Mouse (Mus musculus) midbrain, embryonic 14.5 days (tissue): Measurements from ENCODE around the gene Kif16b. TPM values are rescaled to one million over a fixed set of nuclear protein-coding genes. Genes with fewer than 3 reads are reported as not detected.

Experiments used
- ATAC-seq: fragments of 200-750 bp; cut with Nextera tagmentation; 2 replicates; pipeline ENCODE4 v1.8.0; 2017; ENCODE audit warnings: moderate number of reproducible peaks, moderate library complexity; ENCODE audit not compliant: low FRiP score, low TSS enrichment
- DNase-seq: peaks from one replicate; pipeline ENCODE4 v3.0.0-alpha.2; 2015
- H3K27ac ChIP-seq: fragments of 300-500 bp; sonication (generic); replicated peaks from 2 replicates; pipeline ENCODE4 v1.5.1; 2014; ENCODE audit warnings: mild to moderate bottlenecking, low read depth, low read length, moderate library complexity
- H3K27me3 ChIP-seq: fragments of 300-500 bp; sonication (generic); 2 replicates; pipeline ENCODE4 v1.6.1; 2014; ENCODE audit warnings: low read length, control low read depth, mixed read lengths; ENCODE audit not compliant: control insufficient read depth, insufficient read depth
- H3K36me3 ChIP-seq: fragments of 300-500 bp; sonication (generic); 2 replicates; pipeline ENCODE4 v1.6.1; 2014; ENCODE audit warnings: low read length, control low read depth; ENCODE audit not compliant: control insufficient read depth, insufficient read depth
- H3K4me1 ChIP-seq: fragments of 300-500 bp; sonication (generic); 2 replicates; pipeline ENCODE4 v1.6.1; 2014; ENCODE audit warnings: mild to moderate bottlenecking, antibody characterized with exemption, low read length, control low read depth; ENCODE audit not compliant: control insufficient read depth, insufficient read depth
- H3K4me2 ChIP-seq: fragments of 300-500 bp; sonication (generic); 2 replicates; pipeline ENCODE4 v1.6.1; 2014; ENCODE audit warnings: mild to moderate bottlenecking, low read length, moderate library complexity
- H3K4me3 ChIP-seq: fragments of 300-500 bp; sonication (generic); replicated peaks from 2 replicates; pipeline ENCODE4 v1.5.1; 2014; ENCODE audit warnings: low read depth, low read length
- H3K9ac ChIP-seq: fragments of 300-500 bp; sonication (generic); replicated peaks from 2 replicates; pipeline ENCODE4 v1.6.1; 2014; ENCODE audit warnings: mild to moderate bottlenecking, low read length, moderate library complexity
- H3K9me3 ChIP-seq: fragments of 300-500 bp; sonication (generic); 2 replicates; pipeline ENCODE4 v1.6.1; 2016; ENCODE audit warnings: low read length, control low read depth, mixed read lengths; ENCODE audit not compliant: control insufficient read depth
- WGBS: fragments of 180-500 bp; shearing (Covaris S2); extraction: QIAGEN DNeasy Blood & Tissue Kit; methylation state at CpG from one replicate; pipeline ENCODE4 v1.1.7; 2014; 5-methylcytosine and 5-hydroxymethylcytosine counted together
- polyA plus RNA-seq: library from polyadenylated mRNA; unstranded; fragments of >200 nt; fragmentation: Nextera tagmentation; extraction: Ambion mirVana; gene quantifications from 2 replicates; pipeline ENCODE4 v1.2.1, GENCODE M21; 2014

Kif16b gene
- polyA plus RNA-seq, 1 experiment from 2014 or later, result 4.1 TPM

DNA sequence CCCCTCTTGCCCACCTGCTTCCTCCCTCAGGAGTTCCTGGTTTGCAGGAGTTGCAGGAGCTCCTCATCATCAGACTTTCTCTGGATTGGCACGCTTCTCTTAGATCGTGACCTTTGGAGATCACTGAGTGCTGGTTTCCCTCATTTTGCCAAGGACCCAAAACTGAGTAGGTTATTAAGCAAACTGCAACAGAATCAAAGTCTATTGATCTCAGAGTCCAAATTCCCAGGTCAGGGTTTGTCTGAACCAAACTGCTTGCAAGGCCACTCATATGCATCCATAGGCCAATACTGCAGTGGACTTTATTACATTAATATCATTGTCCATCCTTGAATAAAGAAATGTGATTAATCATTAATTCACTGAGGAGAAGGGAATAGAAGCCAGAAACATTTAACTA lies 211.8 kb downstream of the Kif16b start:
- no peaks in the 10 kb centered on the region for H3K36me3 ChIP-seq
- H3K27ac ChIP-seq, result no peak overlapping the region
- no peak for ATAC-seq
- no peak overlapping the region for H3K9ac ChIP-seq
- H3K4me3 ChIP-seq, result no peak overlapping the region
- H3K4me1 ChIP-seq, result no peaks in the 10 kb centered on the region
- 90% methylated on average over 2 of the region's 2 CpGs for WGBS
- H3K4me2 ChIP-seq, result no peak overlapping the region
- no peak for DNase-seq
- H3K9me3 ChIP-seq, result no peaks in the 10 kb centered on the region
- H3K27me3 ChIP-seq, result no peaks in the 10 kb centered on the region

DNA sequence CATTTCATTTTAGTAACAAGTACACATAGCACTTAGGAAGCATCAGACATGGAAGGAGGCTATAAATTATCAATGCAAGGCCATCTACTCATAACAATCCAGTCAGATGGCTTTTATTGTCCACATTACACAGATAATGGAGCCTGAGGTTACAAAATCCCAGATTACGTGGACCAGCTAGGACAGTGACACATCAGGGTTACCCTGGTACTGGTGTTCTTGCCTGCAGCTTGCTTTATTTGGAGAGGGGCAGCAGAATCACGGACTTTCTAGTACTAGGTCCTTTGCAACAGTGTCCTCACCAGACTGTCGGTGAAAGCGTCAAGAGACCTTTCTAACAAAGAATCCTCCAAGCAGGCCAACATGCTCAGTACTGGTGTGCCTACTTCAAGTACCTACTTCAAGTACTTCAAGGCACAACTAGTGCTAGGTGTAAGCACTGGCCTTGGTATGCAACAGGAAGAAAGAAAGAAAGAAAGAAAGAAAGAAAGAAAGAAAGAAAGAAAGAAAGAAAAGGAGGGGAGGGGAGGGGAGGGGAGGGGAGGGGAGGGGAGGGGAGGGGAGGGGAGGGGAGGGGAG lies 213.3 kb downstream of the Kif16b start:
- Histone ChIP-seq H3K9ac (no peak overlapping the region), H3K4me3 (no peak overlapping the region), H3K4me1 (no peaks in the 10 kb centered on the region), H3K9me3 (no peaks in the 10 kb centered on the region), H3K27me3 (no peaks in the 10 kb centered on the region), H3K4me2 (no peak overlapping the region), H3K27ac (no peak overlapping the region), H3K36me3 (no peaks in the 10 kb centered on the region)
- 89% methylated on average over 4 of the region's 4 CpGs for WGBS
- DNase-seq, result no peak
- ATAC-seq, result no peak

- 84% methylated on average over 5 of the region's 5 CpGs for whole genome bisulfite sequencing
- ATAC-seq, result no peak
- Histone ChIP-seq H3K27ac (no peak overlapping the region), H3K9me3 (no peaks in the 10 kb centered on the region), H3K4me3 (no peak overlapping the region), H3K4me1 (no peaks in the 10 kb centered on the region), H3K4me2 (no peak overlapping the region), H3K27me3 (no peaks in the 10 kb centered on the region), H3K9ac (no peak overlapping the region), H3K36me3 (no peaks in the 10 kb centered on the region)
- DNase-seq, result no peak
These were observed 218.2 kb downstream of the Kif16b start for GRCm38 (mm10) chr2:142682965-142683709.

DNA sequence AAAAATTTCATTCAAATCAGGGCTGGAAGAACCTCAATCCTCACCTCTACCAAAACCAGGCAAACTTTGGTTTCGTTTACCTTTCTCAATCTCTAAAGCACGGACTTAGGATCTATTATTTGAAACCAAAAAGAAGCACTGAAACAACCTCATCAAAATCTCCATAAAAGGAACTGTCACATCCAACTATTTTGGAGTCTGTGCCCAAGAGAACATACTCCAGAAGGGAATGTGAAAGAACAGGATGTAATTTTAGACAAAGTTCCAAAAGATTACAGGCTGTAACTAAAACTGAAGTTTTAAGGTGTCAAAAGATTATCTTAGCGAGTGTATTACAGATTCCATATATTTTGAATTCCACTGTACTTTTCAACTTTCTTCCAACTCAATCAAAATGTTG lies 232.9 kb downstream of the Kif16b start:
- no peaks in the 10 kb centered on the region for H3K27me3 ChIP-seq
- H3K4me1 ChIP-seq, result no peaks in the 10 kb centered on the region
- no peak overlapping the region for H3K9ac ChIP-seq
- H3K4me2 ChIP-seq, result no peak overlapping the region
- WGBS, result 94% methylated on average over 3 of the region's 3 CpGs
- no peaks in the 10 kb centered on the region for H3K36me3 ChIP-seq
- H3K27ac ChIP-seq, result no peak overlapping the region
- ATAC-seq (no peak), DNase-seq (no peak)
- no peaks in the 10 kb centered on the region for H3K9me3 ChIP-seq
- no peak overlapping the region for H3K4me3 ChIP-seq

GRCm38 (mm10) chr2:142651591-142651990 lies 249.7 kb downstream of the Kif16b start:
- H3K36me3 ChIP-seq, result no peaks in the 10 kb centered on the region
- H3K4me3 ChIP-seq, result no peak overlapping the region
- H3K9me3 ChIP-seq, result no peaks in the 10 kb centered on the region
- H3K27me3 ChIP-seq, result no peaks in the 10 kb centered on the region
- H3K27ac ChIP-seq, result no peak overlapping the region
- WGBS, result 89% methylated on average over 7 of the region's 7 CpGs
- H3K9ac ChIP-seq, result no peak overlapping the region
- no peaks in the 10 kb centered on the region for H3K4me1 ChIP-seq
- no peak overlapping the region for H3K4me2 ChIP-seq
- no peak for DNase-seq
- no peak for ATAC-seq

DNA sequence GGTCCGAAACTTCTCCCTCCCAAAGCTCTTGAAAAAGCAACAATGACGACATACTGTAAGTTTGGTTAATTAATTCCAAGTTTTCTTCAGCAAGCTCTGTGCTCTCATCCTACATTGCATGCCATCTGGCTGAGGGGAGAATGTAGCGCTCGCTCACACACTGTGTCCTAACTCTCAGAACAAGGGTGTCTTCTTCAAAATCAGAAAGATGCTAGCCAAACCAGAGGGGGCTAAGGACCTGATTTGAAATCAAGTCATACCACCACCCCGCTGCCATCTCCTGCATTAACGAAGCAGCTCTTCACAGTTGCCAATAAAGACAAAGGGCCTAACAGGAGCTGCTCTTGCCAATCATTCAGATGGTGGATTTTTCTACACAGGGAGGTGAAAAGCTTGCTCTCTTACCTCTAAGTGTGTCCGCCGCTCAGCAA lies 253.3 kb downstream of the Kif16b start:
- ATAC-seq, result no peak
- DNase-seq, result no peak
- WGBS, result 77% methylated on average over 8 of the region's 8 CpGs
- Histone ChIP-seq H3K27me3 (no peaks in the 10 kb centered on the region), H3K9ac (no peak overlapping the region), H3K9me3 (no peaks in the 10 kb centered on the region), H3K4me1 (no peaks in the 10 kb centered on the region), H3K4me3 (no peak overlapping the region), H3K36me3 (no peaks in the 10 kb centered on the region), H3K4me2 (no peak overlapping the region), H3K27ac (no peak overlapping the region)

DNA sequence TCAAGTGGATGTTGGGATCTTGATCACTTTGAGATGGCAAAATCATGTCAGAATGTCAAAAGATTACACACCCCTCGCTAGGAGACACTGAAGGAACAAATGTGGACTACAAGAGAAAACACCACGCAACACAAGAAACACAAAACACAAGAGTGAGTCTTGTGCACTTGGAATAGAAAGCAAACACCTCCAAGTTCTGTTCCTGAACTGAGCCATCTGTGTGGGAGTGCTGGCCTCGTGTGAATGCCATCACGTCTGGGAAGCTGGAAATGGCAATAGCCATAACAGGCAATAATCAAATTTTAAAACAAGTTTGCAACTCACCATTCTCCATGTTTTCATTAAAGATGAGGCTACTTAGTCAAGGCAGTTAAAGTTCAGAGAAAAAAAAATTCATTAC lies 254.5 kb downstream of the Kif16b start:
- Histone ChIP-seq H3K27me3 (no peaks in the 10 kb centered on the region), H3K36me3 (no peaks in the 10 kb centered on the region), H3K9me3 (no peaks in the 10 kb centered on the region), H3K4me3 (no peak overlapping the region), H3K4me2 (no peak overlapping the region), H3K4me1 (no peaks in the 10 kb centered on the region), H3K27ac (no peak overlapping the region), H3K9ac (no peak overlapping the region)
- DNase-seq, result no peak
- ATAC-seq, result no peak
- WGBS, result 91% methylated on average over 4 of the region's 4 CpGs

DNA sequence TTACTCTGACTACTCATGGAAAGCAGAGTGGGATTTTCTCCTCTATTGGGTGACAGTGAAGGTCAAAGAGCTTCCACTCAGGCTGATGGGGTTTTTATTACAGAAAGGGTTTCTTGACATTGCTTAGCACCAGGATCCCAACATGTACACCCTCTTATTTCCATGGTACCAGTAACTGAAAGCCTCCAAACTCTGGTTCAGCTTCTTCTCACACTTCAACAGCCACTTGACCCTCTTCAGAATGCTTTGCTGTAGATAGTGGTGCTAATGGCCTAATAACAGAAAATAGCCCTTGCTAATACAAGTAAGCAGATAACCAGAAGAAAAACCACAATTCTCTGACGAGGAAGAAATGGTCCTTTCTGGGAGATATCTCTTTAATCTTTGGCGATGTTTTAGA lies 259.6 kb downstream of the Kif16b start:
- no peak for DNase-seq
- no peaks in the 10 kb centered on the region for H3K4me1 ChIP-seq
- 91% methylated on average over 2 of the region's 2 CpGs for WGBS
- no peak overlapping the region for H3K4me3 ChIP-seq
- no peaks in the 10 kb centered on the region for H3K27me3 ChIP-seq
- no peak overlapping the region for H3K4me2 ChIP-seq
- no peaks in the 10 kb centered on the region for H3K36me3 ChIP-seq
- H3K9me3 ChIP-seq, result no peaks in the 10 kb centered on the region
- no peak overlapping the region for H3K27ac ChIP-seq
- no peak overlapping the region for H3K9ac ChIP-seq
- no peak for ATAC-seq

- Histone ChIP-seq H3K9me3 (no peaks in the 10 kb centered on the region), H3K4me1 (peaks cover 14% of the 10 kb centered on the region), H3K4me3 (no peak overlapping the region), H3K27ac (no peak overlapping the region), H3K27me3 (no peaks in the 10 kb centered on the region), H3K36me3 (no peaks in the 10 kb centered on the region), H3K9ac (no peak overlapping the region), H3K4me2 (no peak overlapping the region)
- no peak for ATAC-seq
- no peak for DNase-seq
- WGBS, result 58% methylated on average over 7 of the region's 7 CpGs
These were observed 265.6 kb downstream of the Kif16b start for GRCm38 (mm10) chr2:142635606-142636304.
